Mouse (Mus musculus) ovary, adult 10 weeks (tissue): ENCODE data around the gene Zfp280c. TPM values are rescaled to one million over a fixed set of nuclear protein-coding genes. Genes with fewer than 3 reads are reported as not detected.

Source experiments
- polyA plus RNA-seq: library from polyadenylated mRNA; stranded (reverse); fragments of 350-450 nt; fragmentation: Illumina TruSeq; extraction: RNeasy Lipid Tissue Mini Kit (QIAGEN cat#74804); gene quantifications from one replicate; pipeline ENCODE4 v1.2.3, GENCODE M21; 2014

Gene Zfp280c
- polyA plus RNA-seq = 43.9 TPM

GRCm38 (mm10) chrX:48594099-48594760, at the start of gene Zfp280c:
Gene Zfp280c (minus strand): TSS chrX:48594504.

GRCm38 (mm10) chrX:48623379-48624053, 29.2 kb upstream of the Zfp280c start, which contains the start of gene Slc25a14:
Gene Slc25a14 (plus strand): TSS chrX:48623413.

GRCm38 (mm10) chrX:48518808-48519548, 75.3 kb downstream of the Zfp280c start, which contains the start of gene Rab33a:
Gene Rab33a (plus strand): TSS chrX:48519285.

GRCm38 (mm10) chrX:48513166-48513807, 81.0 kb downstream of the Zfp280c start, which contains the start of gene Aifm1:
Gene Aifm1 (minus strand): TSS chrX:48513563.

Other genes starting within 250 kb of the Zfp280c start
- gene Elf4, start 131.4 kb downstream of the Zfp280c start, polyA plus RNA-seq = 9.6 TPM
- gene Aifm1, start 80.9 kb downstream of the Zfp280c start, polyA plus RNA-seq = 79.0 TPM
- 1.1 TPM for gene Rab33a, start 75.2 kb downstream of the Zfp280c start, polyA plus RNA-seq
- gene Slc25a14, start 28.9 kb upstream of the Zfp280c start, polyA plus RNA-seq = 17.6 TPM
- gene Gpr119, start 80.0 kb upstream of the Zfp280c start, polyA plus RNA-seq = not detected
- 11.8 TPM for gene Rbmx2, start 100.5 kb upstream of the Zfp280c start, polyA plus RNA-seq